Mouse (Mus musculus) liver, adult 2 months (tissue): Measurements from ENCODE around the gene Smug1. TPM values are rescaled to one million over a fixed set of nuclear protein-coding genes. Genes with fewer than 3 reads are reported as not detected.

Source experiments
- DNase-seq: peaks from one replicate; pipeline ENCODE4 v3.0.0-alpha.2; 2011; ENCODE audit warnings: low read depth, low spot score; ENCODE audit errors: extremely low read depth
- H3K27ac ChIP-seq: fragments of 200-500 bp; replicated peaks from 2 replicates; pipeline ENCODE4 v1.5.1; 2012; ENCODE audit warnings: low read depth, mild to moderate bottlenecking, control low read depth, inconsistent platforms, low read length; ENCODE audit not compliant: insufficient read depth
- H3K27me3 ChIP-seq: fragments of 200-500 bp; 2 replicates; pipeline ENCODE4 v1.6.1; 2012; ENCODE audit warnings: mild to moderate bottlenecking, moderate library complexity, low read length, inconsistent platforms; ENCODE audit not compliant: control insufficient read depth, insufficient read depth
- H3K36me3 ChIP-seq: fragments of 200-500 bp; 2 replicates; pipeline ENCODE4 v1.6.1; 2012; ENCODE audit warnings: low read length, inconsistent platforms; ENCODE audit not compliant: control insufficient read depth, insufficient read depth
- H3K4me1 ChIP-seq: fragments of 200-500 bp; 2 replicates; pipeline ENCODE4 v1.6.1; 2011; ENCODE audit warnings: low read length; ENCODE audit not compliant: control insufficient read depth, insufficient read depth
- H3K4me3 ChIP-seq: fragments of 200-500 bp; 2 replicates; pipeline ENCODE4 v1.5.1; 2011; ENCODE audit warnings: low read depth, mild to moderate bottlenecking, control low read depth, low read length, moderate library complexity; ENCODE audit not compliant: insufficient read depth
- H3K79me2 ChIP-seq: fragments of 200-500 bp; 2 replicates; pipeline ENCODE4 v1.6.1; 2012; ENCODE audit warnings: inconsistent platforms, mild to moderate bottlenecking, low read length, moderate library complexity; ENCODE audit not compliant: control insufficient read depth, insufficient read depth
- H3K9ac ChIP-seq: fragments of 200-500 bp; 2 replicates; pipeline ENCODE4 v1.6.1; 2012; ENCODE audit warnings: low read depth, mild to moderate bottlenecking, control low read depth, inconsistent platforms, low read length
- CTCF ChIP-seq: fragments of 200-500 bp; IDR thresholded peaks from 2 replicates; pipeline ENCODE4 v1.5.1; 2011; ENCODE audit warnings: low read depth, low read length, control low read depth
- POLR2A ChIP-seq: fragments of 200-500 bp; IDR thresholded peaks from 2 replicates; pipeline ENCODE4 v1.6.1; 2011; ENCODE audit warnings: low read length, control low read depth; ENCODE audit not compliant: insufficient read depth; ENCODE audit errors: extremely low read depth
- WGBS: fragments of 180-500 bp; shearing (Covaris S2); methylation state at CpG from one replicate; pipeline ENCODE4 v1.1.7; 2018; 5-methylcytosine and 5-hydroxymethylcytosine counted together
- polyA plus RNA-seq: library from polyadenylated mRNA; depleted of rRNA; stranded (reverse); fragments of >200 nt; gene quantifications from 2 replicates; pipeline ENCODE4 v1.2.3, GENCODE M21; 2012; rRNA removed
- total RNA-seq: library from RNA; depleted of rRNA; stranded (reverse); fragments of >200 nt; gene quantifications from 2 replicates; pipeline ENCODE4 v1.2.3, GENCODE M21; 2014; rRNA removed

Gene Smug1
- total and polyA plus RNA-seq, 2 experiments, result 6.8 to 9.9 TPM

GRCm38 (mm10) chr15:103113077-103113476 is 53.8 kb downstream of the Smug1 start:
- WGBS, result 78% methylated on average over 6 of the region's 6 CpGs
- H3K27me3 ChIP-seq, result peaks cover 4% of the 10 kb centered on the region; the same call in 1 of the 2 replicates
- no peak overlapping the region for H3K4me3 ChIP-seq
- no peak overlapping the region for H3K9ac ChIP-seq
- no peaks in the 10 kb centered on the region for H3K4me1 ChIP-seq
- no peak for DNase-seq
- H3K79me2 ChIP-seq, result no peaks in the 10 kb centered on the region
- TF ChIP-seq POLR2A (no peak), CTCF (peak; percentile 60)
- H3K36me3 ChIP-seq, result no peaks in the 10 kb centered on the region
- H3K27ac ChIP-seq, result no peak overlapping the region

- Histone ChIP-seq H3K27ac (no peak overlapping the region), H3K4me1 (no peaks in the 10 kb centered on the region), H3K9ac (no peak overlapping the region), H3K4me3 (no peak overlapping the region), H3K27me3 (peaks cover 4% of the 10 kb centered on the region; the same call in 1 of the 2 replicates), H3K79me2 (no peaks in the 10 kb centered on the region), H3K36me3 (no peaks in the 10 kb centered on the region)
- DNase-seq, result no peak
- TF ChIP-seq CTCF (no peak), POLR2A (no peak)
- WGBS, result 73% methylated on average over 2 of the region's 2 CpGs
These were observed 54.6 kb downstream of the Smug1 start for GRCm38 (mm10) chr15:103112309-103112708.

GRCm38 (mm10) chr15:103109940-103110339 is 57.0 kb downstream of the Smug1 start:
- Histone ChIP-seq H3K4me3 (no peak overlapping the region), H3K27me3 (no peaks in the 10 kb centered on the region; the same call in 1 of the 2 replicates), H3K79me2 (no peaks in the 10 kb centered on the region), H3K4me1 (no peaks in the 10 kb centered on the region), H3K9ac (no peak overlapping the region), H3K27ac (no peak overlapping the region), H3K36me3 (no peaks in the 10 kb centered on the region)
- DNase-seq, result no peak
- 61% methylated on average over 4 of the region's 4 CpGs for WGBS
- TF ChIP-seq CTCF (no peak), POLR2A (no peak)

- no peak overlapping the region for H3K4me3 ChIP-seq
- H3K27me3 ChIP-seq, result no peaks in the 10 kb centered on the region
These were observed 58.7 kb downstream of the Smug1 start for GRCm38 (mm10) chr15:103108066-103108676.

GRCm38 (mm10) chr15:103106201-103106600 is 60.7 kb downstream of the Smug1 start:
- 29% methylated on average over 2 of the region's 2 CpGs for WGBS
- H3K4me3 ChIP-seq, result no peak overlapping the region
- no peak overlapping the region for H3K9ac ChIP-seq
- H3K36me3 ChIP-seq, result no peaks in the 10 kb centered on the region
- DNase-seq, result no peak
- no peaks in the 10 kb centered on the region for H3K79me2 ChIP-seq
- no peaks in the 10 kb centered on the region for H3K4me1 ChIP-seq
- TF ChIP-seq CTCF, result no peak
- TF ChIP-seq POLR2A, result no peak
- H3K27me3 ChIP-seq, result no peaks in the 10 kb centered on the region
- H3K27ac ChIP-seq, result no peak overlapping the region

More at GRCm38 (mm10) chr15:103108066-103108676, 58.7 kb downstream of the Smug1 start:
- Histone ChIP-seq H3K79me2 (no peaks in the 10 kb centered on the region), H3K36me3 (no peaks in the 10 kb centered on the region), H3K9ac (no peak overlapping the region), H3K4me1 (no peaks in the 10 kb centered on the region), H3K27ac (no peak overlapping the region)
- no peak for TF ChIP-seq POLR2A
- no peak for TF ChIP-seq CTCF
- DNase-seq, result no peak
- 72% methylated on average over 8 of the region's 8 CpGs for WGBS

Other genes starting within 250 kb of the Smug1 start
- gene Hoxc13, start 246.0 kb downstream of the Smug1 start, total RNA-seq, result not detected in 2 replicates
- not detected in 2 replicates for gene Hoxc13, start 246.0 kb downstream of the Smug1 start, polyA plus RNA-seq
- gene Hoxc12, start 230.3 kb downstream of the Smug1 start, total RNA-seq, result not detected in 2 replicates
- gene Hoxc12, start 230.3 kb downstream of the Smug1 start, polyA plus RNA-seq, result not detected in 2 replicates
- gene Hoxc11, start 212.7 kb downstream of the Smug1 start, total RNA-seq, result not detected in 2 replicates
- not detected in 2 replicates for gene Hoxc11, start 212.7 kb downstream of the Smug1 start, polyA plus RNA-seq
- not detected in 2 replicates for gene Hoxc10, start 200.3 kb downstream of the Smug1 start, total RNA-seq
- gene Hoxc10, start 200.3 kb downstream of the Smug1 start, polyA plus RNA-seq, result not detected in 2 replicates
- gene Hoxc5, start 199.6 kb downstream of the Smug1 start, total RNA-seq, result under 0.01 TPM in 1 of 2 replicates, not detected in the other
- not detected in 2 replicates for gene Hoxc5, start 199.6 kb downstream of the Smug1 start, polyA plus RNA-seq
- gene Hoxc9, start 190.7 kb downstream of the Smug1 start, total RNA-seq, result not detected in 2 replicates
- not detected in 2 replicates for gene Hoxc9, start 190.7 kb downstream of the Smug1 start, polyA plus RNA-seq
- not detected in 2 replicates for gene Hoxc8, start 176.5 kb downstream of the Smug1 start, total RNA-seq
- not detected in 2 replicates for gene Hoxc8, start 176.5 kb downstream of the Smug1 start, polyA plus RNA-seq
- not detected in 2 replicates for gene Hoxc6, start 168.8 kb downstream of the Smug1 start, total RNA-seq
- not detected in 2 replicates for gene Hoxc6, start 168.8 kb downstream of the Smug1 start, polyA plus RNA-seq
- gene Hoxc4, start 148.2 kb downstream of the Smug1 start, total RNA-seq, result 0.20 TPM in 1 of 2 replicates, not detected in the other
- gene Hoxc4, start 148.2 kb downstream of the Smug1 start, polyA plus RNA-seq, result not detected in 2 replicates
- gene Cbx5, start 72.7 kb upstream of the Smug1 start, total RNA-seq, result 14.1 and 14.9 TPM in 2 replicates
- gene Cbx5, start 72.7 kb upstream of the Smug1 start, polyA plus RNA-seq, result 4.2 and 5.2 TPM in 2 replicates
- 58.2 and 58.9 TPM in 2 replicates for gene Hnrnpa1, start 73.3 kb upstream of the Smug1 start, total RNA-seq
- gene Hnrnpa1, start 73.3 kb upstream of the Smug1 start, polyA plus RNA-seq, result 16.3 and 17.7 TPM in 2 replicates
- 0.40 and 0.74 TPM in 2 replicates for gene Nfe2, start 91.3 kb upstream of the Smug1 start, total RNA-seq
- 2.3 and 4.9 TPM in 2 replicates for gene Nfe2, start 91.3 kb upstream of the Smug1 start, polyA plus RNA-seq
- 55.9 and 73.0 TPM in 2 replicates for gene Copz1, start 105.6 kb upstream of the Smug1 start, total RNA-seq
- gene Copz1, start 105.6 kb upstream of the Smug1 start, polyA plus RNA-seq, result 131 and 142 TPM in 2 replicates
- gene Gpr84, start 143.5 kb upstream of the Smug1 start, total RNA-seq, result 0.07 and 0.09 TPM in 2 replicates
- gene Gpr84, start 143.5 kb upstream of the Smug1 start, polyA plus RNA-seq, result 0.12 and 0.19 TPM in 2 replicates
- gene Zfp385a, start 173.0 kb upstream of the Smug1 start, total RNA-seq, result 0.92 and 2.1 TPM in 2 replicates
- gene Zfp385a, start 173.0 kb upstream of the Smug1 start, polyA plus RNA-seq, result 14.9 and 17.1 TPM in 2 replicates
- gene Itga5, start 199.7 kb upstream of the Smug1 start, total RNA-seq, result 3.0 and 5.4 TPM in 2 replicates
- gene Itga5, start 199.7 kb upstream of the Smug1 start, polyA plus RNA-seq, result 18.0 and 28.1 TPM in 2 replicates